Mouse (Mus musculus) gastrocnemius, postnatal 36 days (tissue): ENCODE measurements around the gene Usp54. TPM values are rescaled to one million over a fixed set of nuclear protein-coding genes. Genes with fewer than 3 reads are reported as not detected.

Experiments used
- DNase-seq, 2 experiments: peaks; one replicate each; pipeline ENCODE4 v3.0.0; 2022
- intact Hi-C: fragments of 180-260 bp; cut with DNase I; formaldehyde crosslinking; loops from one replicate; pipeline ENCODE4 v1.15.1; 2025
- microRNA-seq, 2 experiments: library from miRNA; unstranded; fragments of <30 nt; microRNA quantifications; one replicate each; pipeline ENCODE4 v1.2.0; 2021
- total RNA-seq, 2 experiments: library from RNA; stranded (reverse); gene quantifications; 2 replicates each; pipeline ENCODE4 v1.2.3; 2021

The Usp54 gene
- total RNA-seq, 2 experiments from 2014 or later = 5.2 to 6.8 TPM

DNA sequence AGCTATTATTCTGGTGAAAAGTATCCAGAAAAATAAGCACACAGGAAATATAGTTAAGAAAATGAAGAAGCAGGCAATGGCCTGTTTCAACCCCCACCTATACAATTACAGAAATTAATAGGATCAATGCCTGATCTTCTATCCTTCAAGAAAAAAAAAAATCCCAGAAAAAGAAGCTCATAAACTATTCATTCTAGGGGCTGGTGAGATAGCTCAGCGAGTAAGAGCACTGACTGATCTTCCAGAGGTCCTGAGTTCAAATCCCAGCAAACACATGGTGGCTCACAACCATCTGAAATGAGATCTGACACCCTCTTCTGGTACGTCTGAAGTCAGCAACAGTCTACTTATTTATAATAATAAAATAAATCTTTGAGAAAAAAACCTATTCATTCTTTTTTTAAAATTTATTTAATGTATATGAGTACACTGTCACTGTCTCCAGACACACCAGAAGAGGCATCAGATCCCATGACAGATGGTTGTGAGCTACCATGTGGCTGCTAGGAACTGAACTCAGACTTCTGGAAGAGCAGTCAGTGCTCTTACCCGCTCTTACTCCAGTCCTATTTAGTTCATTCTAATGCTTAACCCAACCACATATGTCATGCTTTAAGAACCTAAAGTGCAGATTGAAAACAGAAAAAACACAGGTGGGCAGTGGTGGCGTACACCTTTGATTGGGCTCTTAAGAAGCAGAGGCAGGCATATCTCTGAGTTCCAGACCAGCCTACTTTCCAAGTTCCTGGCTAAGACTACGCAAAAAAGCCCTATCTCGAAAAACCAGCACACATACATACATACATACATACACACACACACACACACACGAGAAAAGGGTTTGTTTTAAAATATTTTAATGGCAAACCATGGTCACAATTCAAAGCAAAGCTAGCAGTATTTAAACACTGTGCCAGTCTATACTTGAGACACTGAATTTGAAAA is 96.1 kb downstream of the Usp54 start:
- DNase-seq = no peak
- intact Hi-C loops = no loop called here

DNA sequence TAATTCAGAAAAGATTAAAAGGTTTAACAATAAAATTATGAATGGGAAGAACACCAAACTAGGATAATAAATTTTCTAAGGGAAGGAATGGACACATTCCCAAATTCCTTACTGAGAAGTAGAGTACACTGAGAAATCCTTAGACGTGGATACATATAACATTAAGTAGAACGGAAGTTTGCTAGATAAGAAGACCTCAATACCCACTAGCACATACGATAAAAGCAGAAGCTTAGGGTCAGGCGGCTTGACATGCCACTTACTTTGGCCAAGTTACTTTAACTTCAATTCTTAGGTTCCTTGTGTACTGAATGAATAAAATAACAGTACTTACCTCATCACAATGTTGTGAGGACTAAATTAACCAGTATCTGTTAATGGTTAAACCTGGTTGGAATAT is 111.2 kb downstream of the Usp54 start:
- intact Hi-C loops = no loop called here

DNA sequence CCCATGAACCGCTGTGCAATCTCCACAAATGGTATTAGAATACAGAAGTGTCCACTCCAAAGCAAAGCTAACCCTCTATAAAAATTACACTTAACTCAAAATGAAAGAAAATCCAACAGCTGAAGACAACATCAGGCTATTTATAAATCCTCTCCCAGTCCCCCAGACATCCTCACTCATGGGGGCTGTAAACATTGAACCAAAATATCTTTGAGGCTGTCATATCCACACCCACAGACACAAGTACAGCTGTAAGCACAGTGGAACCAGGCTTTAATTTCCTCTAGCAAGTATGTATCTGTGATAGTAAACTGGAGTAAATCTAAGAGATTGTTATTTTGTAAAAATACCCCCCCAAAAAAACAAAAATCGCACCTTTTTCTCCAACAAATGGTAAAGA is 120.7 kb downstream of the Usp54 start:
- intact Hi-C loops = no loop called here
- DNase-seq = no peak

More for the DNA sequence above, 111.2 kb downstream of the Usp54 start:
- no peak for DNase-seq

DNA sequence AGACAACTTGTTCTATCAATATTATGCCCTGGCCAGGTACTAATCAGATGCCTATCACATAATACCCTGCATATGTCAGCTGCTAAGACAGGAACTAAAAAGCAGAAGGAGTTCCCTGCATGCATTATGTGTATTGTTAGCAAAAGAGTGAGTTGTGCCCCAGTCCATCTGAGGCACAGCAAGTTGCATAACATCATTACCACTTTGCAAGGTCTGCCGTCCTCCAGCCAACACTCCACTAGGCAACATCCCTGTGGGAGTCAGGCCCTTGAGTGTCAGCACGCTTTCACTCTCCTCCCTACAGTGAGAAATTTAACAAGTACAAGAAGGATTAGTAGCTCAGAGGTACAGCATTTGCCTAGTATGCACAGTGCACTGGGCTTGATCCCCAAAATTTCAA is 132.4 kb downstream of the Usp54 start:
- intact Hi-C loops = no loop called here
- no peak for DNase-seq

DNA sequence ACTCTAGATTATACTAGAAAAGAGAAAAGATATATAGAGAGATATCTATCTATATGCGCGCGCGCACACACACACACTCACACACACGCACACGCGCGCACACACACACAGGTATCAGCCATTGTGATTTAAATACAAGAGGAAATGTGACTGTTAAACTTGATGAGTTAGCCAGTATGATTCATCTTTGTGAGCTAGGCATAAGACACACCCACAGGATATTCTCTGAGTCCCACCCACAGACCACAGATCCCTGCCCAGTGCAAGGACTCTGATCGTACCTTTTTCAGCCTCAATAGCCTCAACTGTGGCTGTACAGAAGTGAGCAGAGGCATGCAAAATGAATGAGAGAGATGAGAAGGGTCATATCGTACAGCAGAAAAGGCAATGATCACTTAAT is 137.9 kb downstream of the Usp54 start:
- intact Hi-C loops = no loop called here
- DNase-seq = no peak

DNA sequence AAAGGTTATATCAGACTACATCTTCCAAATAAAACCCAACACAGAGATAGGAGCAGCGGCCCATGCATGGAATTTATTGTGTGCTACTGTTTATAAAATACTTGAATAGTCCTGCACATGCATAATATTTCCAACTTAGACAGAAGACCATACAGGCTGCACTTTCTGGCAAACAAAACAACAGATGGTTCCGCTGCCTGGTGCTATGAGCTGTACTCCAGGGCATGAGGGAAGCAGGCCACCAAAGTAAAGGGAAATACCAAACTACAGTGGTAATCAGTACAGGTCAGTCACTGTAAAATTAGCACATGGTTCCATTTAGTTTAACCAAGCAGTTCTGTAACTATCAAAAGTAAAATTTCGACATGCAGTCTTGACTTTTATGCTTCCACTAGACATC is 140.9 kb downstream of the Usp54 start:
- DNase-seq = no peak
- intact Hi-C loops = no loop called here

Small RNAs within 50 kb of the gene (microRNA-seq; reads per million reads assigned to microRNA genes)
- gene Mir6946 = 0.36 to 0.74 reads per million in 2 experiments

Other genes with a start within 250 kb of the Usp54 start
- gene Mrps16, start 247.4 kb downstream of the Usp54 start, total RNA-seq = 10 to 100 TPM; 40.4 to 41.3 TPM
- under 1 TPM; 0.08 to 0.22 TPM for gene Cfap70, start 188.8 kb downstream of the Usp54 start, total RNA-seq
- gene Anxa7, start 160.9 kb downstream of the Usp54 start, total RNA-seq = 10 to 100 TPM; 29.1 to 36.8 TPM
- gene Mss51, start 144.2 kb downstream of the Usp54 start, total RNA-seq = 10 to 100 TPM; 20.2 to 36.2 TPM
- gene Ppp3cb, start 94.5 kb downstream of the Usp54 start, total RNA-seq = 100 to 1,000 TPM; 158 to 159 TPM
- gene Myoz1, start 15.5 kb upstream of the Usp54 start, total RNA-seq = 1,000 to 10,000 TPM; 3,097 to 3,157 TPM
- gene Synpo2l, start 27.3 kb upstream of the Usp54 start, total RNA-seq = 100 to 1,000 TPM; 158 to 184 TPM
- 10 to 100 TPM; 71.5 to 73.6 TPM for gene Sec24c, start 33.2 kb upstream of the Usp54 start, total RNA-seq
- gene Fut11, start 53.9 kb upstream of the Usp54 start, total RNA-seq = 1 to 10 TPM; 2.5 to 2.7 TPM
- 100 to 1,000 TPM in 1 of 2 experiments, 10 to 100 TPM in 1; 99.9 to 110 TPM for gene Chchd1, start 61.9 kb upstream of the Usp54 start, total RNA-seq
- gene Zswim8, start 66.5 kb upstream of the Usp54 start, total RNA-seq = 10 to 100 TPM; 28.5 to 30.6 TPM
- 1 to 10 TPM; 4.9 to 7.3 TPM for gene Ndst2, start 93.5 kb upstream of the Usp54 start, total RNA-seq
- 100 to 1,000 TPM; 170 to 172 TPM for gene Camk2g, start 153.0 kb upstream of the Usp54 start, total RNA-seq
- 10 to 100 TPM; 23.9 to 25.3 TPM for gene Plau, start 195.6 kb upstream of the Usp54 start, total RNA-seq